Mouse (Mus musculus) kidney, adult 2 months (tissue): ENCODE measurements around the gene Oog1.
"Not testable (repeated sequence)": the region's sequence is repeated elsewhere in the genome, so short reads cannot be mapped to it uniquely, and the experiment has no call there.

ENCODE experiments used
- CTCF ChIP-seq: fragments of 200-500 bp; conservative IDR thresholded peaks from 2 replicates; pipeline ENCODE4 v1.5.1; 2011; ENCODE audit warnings: low read depth, mild to moderate bottlenecking, control low read depth, low read length, moderate library complexity, mixed read lengths; ENCODE audit not compliant: insufficient read depth, insufficient read length
- POLR2A ChIP-seq: fragments of 200-500 bp; IDR thresholded peaks from one replicate; pipeline ENCODE4 v1.6.1; 2011; ENCODE audit warnings: low read depth, low read length, control low read depth

GRCm38 (mm10) chr12:87602388-87602787 lies at the start of gene Oog1:
- not testable (repeated sequence) for TF ChIP-seq POLR2A, CTCF
